Comparison of ENCODE assay signal across 10 mouse cellular contexts in genomic region chr8:105949350-105949749, GRCm38 (mm10). TPM values are rescaled to one million over a fixed set of nuclear protein-coding genes. Genes with fewer than 3 reads are reported as not detected.
DNase-seq lines count a peak whose midpoint lies in the region.
"Had no signal": no experiment of that assay in that cellular context is flagged by ENCODE, and none has a peak within 500 bp of the region (broad histone marks: within the 10 kb centered on the region; RNA-seq: fewer than 3 reads in every experiment).

No protein-coding gene starts in this region.

- DNase-seq in adrenal gland, adult 2 months = peak; percentile 48
- DNase-seq in adrenal gland, postnatal 4 days (ENCODE audit: low spot score in 2 of 2) = no peak
- peak; percentile 72 for DNase-seq in kidney, postnatal 14 days
- DNase-seq in kidney, adult 18-20 months = no peak
- peak; percentile 76 for DNase-seq in adrenal gland, postnatal 14 days
- peak; percentile 52 for DNase-seq in layer of hippocampus, adult 9-11 months
- DNase-seq in ovary, postnatal 36 days (ENCODE audit: low spot score) = peak; percentile 70
- DNase-seq in spleen, adult 12 weeks (ENCODE audit: low spot score) = no peak

RNA-seq across cellular contexts. Expression of gene Lcat, which starts 6.2 kb away (rescaled TPM):
- total RNA-seq in adrenal gland, adult 2 months (2021) = 1 to 10 TPM; 1.3 to 2.9 TPM
- polyA plus RNA-seq in adrenal gland, adult 2 months (2012; rRNA removed) = 1.9 and 3.3 TPM in 2 replicates
- 10 to 100 TPM in 1 of 2 experiments, 1 to 10 TPM in 1; 2.1 to 33.5 TPM for total RNA-seq in adrenal gland, postnatal 4 days (2021)
- total RNA-seq in adrenal gland, postnatal 14 days (2021) = 5.3 and 54.9 TPM in 2 replicates

RNA-seq across cellular contexts. Expression of gene Psmb10, which starts 11.1 kb away (rescaled TPM):
- 10 to 100 TPM; 77.0 to 79.0 TPM for total RNA-seq in adrenal gland, adult 2 months (2021)
- polyA plus RNA-seq in adrenal gland, adult 2 months (2012; rRNA removed) = 156 and 174 TPM in 2 replicates
- 10 to 100 TPM; 76.8 to 84.8 TPM for total RNA-seq in adrenal gland, postnatal 4 days (2021)
- total RNA-seq in adrenal gland, postnatal 14 days (2021) = 49.2 and 65.5 TPM in 2 replicates

RNA-seq across cellular contexts. Expression of gene Ctrl, which starts 15.7 kb away (rescaled TPM):
- under 1 TPM; 0.73 to 0.84 TPM for total RNA-seq in adrenal gland, adult 2 months (2021)
- 1.1 and 2.0 TPM in 2 replicates for polyA plus RNA-seq in adrenal gland, adult 2 months (2012; rRNA removed)
- 10 to 100 TPM in 1 of 2 experiments, not detected in 1; 98.9 TPM for total RNA-seq in adrenal gland, postnatal 4 days (2021)
- total RNA-seq in adrenal gland, postnatal 14 days (2021) = 0.59 TPM in 1 of 2 replicates, not detected in the other

RNA-seq across cellular contexts. Expression of gene Slc12a4, which starts 16.5 kb away (rescaled TPM):
- total RNA-seq in adrenal gland, adult 2 months (2021) = 10 to 100 TPM; 40.2 to 60.5 TPM
- polyA plus RNA-seq in adrenal gland, adult 2 months (2012; rRNA removed) = 62.4 and 63.2 TPM in 2 replicates
- 10 to 100 TPM; 30.9 to 40.2 TPM for total RNA-seq in adrenal gland, postnatal 4 days (2021)
- total RNA-seq in adrenal gland, postnatal 14 days (2021) = 36.9 and 42.5 TPM in 2 replicates

RNA-seq across cellular contexts. Expression of gene Dpep3, which starts 29.9 kb away (rescaled TPM):
- total RNA-seq in adrenal gland, adult 2 months (2021) = not detected
- polyA plus RNA-seq in adrenal gland, adult 2 months (2012; rRNA removed) = 0.21 TPM in 1 of 2 replicates, not detected in the other
- total RNA-seq in adrenal gland, postnatal 4 days (2021) = not detected
- not detected in 2 replicates for total RNA-seq in adrenal gland, postnatal 14 days (2021)
- total RNA-seq: heart, adult 2 months had no signal
- polyA plus RNA-seq: midbrain, embryonic 12.5 days had no signal

Comparison
In these comparisons a context has a peak if more than half of its experiments do, and no peak if none do; other contexts are left out.
1. DNase-seq: peak in adrenal gland, adult 2 months (single experiment), kidney, postnatal 14 days (single experiment), adrenal gland, postnatal 14 days (single experiment), layer of hippocampus, adult 9-11 months (single experiment) and ovary, postnatal 36 days (single experiment); none in adrenal gland, postnatal 4 days (0 of 2), kidney, adult 18-20 months (single experiment) and spleen, adult 12 weeks (single experiment).